ENCODE assay signal across 8 mouse cellular contexts in genomic region chr2:163054335-163054840, GRCm38 (mm10). TPM values are rescaled to one million over a fixed set of nuclear protein-coding genes. Genes with fewer than 3 reads are reported as not detected.
DNase-seq lines count a peak whose midpoint lies in the region; ATAC-seq and TF ChIP-seq lines count a peak whose summit lies in the region.

Gene Mybl2, plus strand, starts transcription at chr2:163054687.

- H3K27me3 ChIP-seq in MEL (ENCODE audit: control insufficient read depth in 1 of 2, insufficient read depth in 2 of 2, low read length in 2 of 2): no peaks in the 10 kb centered on the region
- H3K27me3 ChIP-seq in cerebellum, adult 2 months (ENCODE audit: control insufficient read depth, insufficient read depth, low read length): no peaks in the 10 kb centered on the region; the same call in 1 of the 2 replicates
- no peaks in the 10 kb centered on the region for H3K27me3 ChIP-seq in forebrain, postnatal 0 days (ENCODE audit: insufficient read depth, low read length)
- no peaks in the 10 kb centered on the region for H3K27me3 ChIP-seq in lung, embryonic 15.5 days

- TF ChIP-seq RAD21 in MEL (IDR thresholded peaks at IDR 0.05; ENCODE audit: low read depth, low read length): no peak

- peak within 1 kb of the TSS; percentile 93 for H3K9ac ChIP-seq in MEL (ENCODE audit: control insufficient read depth, low read depth, low read length, poor library complexity, severe bottlenecking)
- H3K9ac ChIP-seq in forebrain, postnatal 0 days: peak within 1 kb of the TSS; percentile 39
- peak within 1 kb of the TSS; percentile 68 for H3K9ac ChIP-seq in lung, embryonic 15.5 days

- H3K27ac ChIP-seq in MEL (ENCODE audit: control insufficient read depth, low read depth, low read length): peak within 1 kb of the TSS; percentile 46
- no peak within 1 kb of the TSS for H3K27ac ChIP-seq in cerebellum, adult 2 months (ENCODE audit: insufficient read depth, low read length)
- no peak within 1 kb of the TSS for H3K27ac ChIP-seq in forebrain, postnatal 0 days (ENCODE audit: low read depth, low read length)
- H3K27ac ChIP-seq in lung, embryonic 15.5 days: peak within 1 kb of the TSS; percentile 67

- under 1% methylated on average over 48 of the region's 48 CpGs for whole genome bisulfite sequencing in cerebellum, adult 2 months
- WGBS in forebrain, postnatal 0 days: under 1% methylated on average over 48 of the region's 48 CpGs
- WGBS in lung, embryonic 15.5 days: under 1% methylated on average over 48 of the region's 48 CpGs

- ATAC-seq in forebrain, postnatal 0 days: peak; percentile 100
- peak; percentile 99 for ATAC-seq in lung, embryonic 15.5 days (ENCODE audit: borderline replicate concordance, extremely low read depth, low FRiP score, low TSS enrichment)

- TF ChIP-seq POLR2A in MEL (IDR thresholded peaks at IDR 0.05; ENCODE audit: control insufficient read depth in 1 of 2, insufficient read depth in 1 of 2, low read depth in 1 of 2, low read length in 2 of 2, poor library complexity in 1 of 2): peak; percentile 88 to 97
- no peak for TF ChIP-seq POLR2A in cerebellum, adult 2 months (IDR thresholded peaks at IDR 0.05; ENCODE audit: borderline replicate concordance, insufficient read depth, low read length)

- peaks cover 0 to 16% of the 10 kb centered on the region in 2 experiments; a peak in 2 of 4 replicates for H3K4me1 ChIP-seq in MEL (ENCODE audit: control insufficient read depth in 1 of 2, insufficient read depth in 2 of 2, low read length in 2 of 2)
- peaks cover 2% of the 10 kb centered on the region; the same call in 1 of the 2 replicates for H3K4me1 ChIP-seq in cerebellum, adult 2 months (ENCODE audit: control insufficient read depth, insufficient read depth, low read length)
- peaks cover 9% of the 10 kb centered on the region; the same call in 1 of the 2 replicates for H3K4me1 ChIP-seq in forebrain, postnatal 0 days (ENCODE audit: insufficient read depth)
- peaks cover 27% of the 10 kb centered on the region for H3K4me1 ChIP-seq in lung, embryonic 15.5 days

- peak within 1 kb of the TSS; percentile 75 to 85 for H3K4me3 ChIP-seq in MEL (ENCODE audit: control insufficient read depth in 1 of 2, insufficient read depth in 1 of 2, low read depth in 2 of 2, low read length in 2 of 2)
- H3K4me3 ChIP-seq in cerebellum, adult 2 months (replicated peaks; ENCODE audit: insufficient read depth, low read depth, low read length): peak within 1 kb of the TSS; percentile 33
- peak within 1 kb of the TSS; percentile 53 for H3K4me3 ChIP-seq in forebrain, postnatal 0 days (ENCODE audit: low read depth, low read length)
- peak within 1 kb of the TSS; percentile 81 for H3K4me3 ChIP-seq in lung, embryonic 15.5 days

- peaks cover 46% of the 10 kb centered on the region for H3K79me2 ChIP-seq in MEL (ENCODE audit: control insufficient read depth, insufficient read depth, low read length, poor library complexity)

- no peaks in the 10 kb centered on the region for H3K9me3 ChIP-seq in MEL (replicated peaks; ENCODE audit: insufficient read depth, low read length)
- no peaks in the 10 kb centered on the region for H3K9me3 ChIP-seq in forebrain, postnatal 0 days (ENCODE audit: low read length)
- no peaks in the 10 kb centered on the region for H3K9me3 ChIP-seq in lung, embryonic 15.5 days

- H3K36me3 ChIP-seq in MEL (ENCODE audit: control insufficient read depth in 1 of 2, insufficient read depth in 2 of 2, low read length in 2 of 2): peaks cover 0 to 17% of the 10 kb centered on the region in 2 experiments; a peak in 2 of 4 replicates
- no peaks in the 10 kb centered on the region for H3K36me3 ChIP-seq in forebrain, postnatal 0 days (ENCODE audit: insufficient read depth)
- H3K36me3 ChIP-seq in lung, embryonic 15.5 days: no peaks in the 10 kb centered on the region

- TF ChIP-seq CTCF in MEL (IDR thresholded peaks at IDR 0.05 in 2 of 3, conservative IDR thresholded peaks at IDR 0.05 in 1 of 3; ENCODE audit: control insufficient read depth in 1 of 3, insufficient read depth in 1 of 3, low read depth in 2 of 3, low read length in 3 of 3, poor library complexity in 1 of 3, severe bottlenecking in 1 of 3): no peak
- no peak for TF ChIP-seq CTCF in cerebellum, adult 2 months (IDR thresholded peaks at IDR 0.05; ENCODE audit: borderline replicate concordance, insufficient read depth, low read depth, low read length)
- no peak for TF ChIP-seq CTCF in forebrain, postnatal 0 days (IDR thresholded peaks at IDR 0.05; ENCODE audit: low read depth)

- DNase-seq in MEL (ENCODE audit: low read depth, low spot score): peak; percentile 97
- peak; percentile 67 to 72 for DNase-seq in cerebellum, adult 2 months
- peak; percentile 93 for DNase-seq in forebrain, postnatal 0 days
- peak; percentile 95 for DNase-seq in heart, postnatal 4 days
- peak; percentile 74 to 78 for DNase-seq in layer of hippocampus, adult 8-10 months (ENCODE audit: low spot score in 2 of 2)
- DNase-seq in ovary, adult 18-20 months (ENCODE audit: low spot score): peak; percentile 91
- DNase-seq in thymus, postnatal 0 days (ENCODE audit: low spot score): peak; percentile 95

- peak within 1 kb of the TSS; percentile 100 for H3K4me2 ChIP-seq in forebrain, postnatal 0 days (ENCODE audit: low read depth)
- H3K4me2 ChIP-seq in lung, embryonic 15.5 days: peak within 1 kb of the TSS; percentile 100

- no peak for TF ChIP-seq EP300 in MEL (IDR thresholded peaks at IDR 0.05; ENCODE audit: low read depth in 1 of 2, low read length in 2 of 2)

TF ChIP-seq in MEL, 35 proteins besides CTCF, POLR2A, EP300 and RAD21:
- TF ChIP-seq NRF1 (IDR thresholded peaks at IDR 0.05; ENCODE audit: insufficient read depth, low read depth, low read length, poor library complexity, severe bottlenecking) (peak; percentile 75), CHD2 (IDR thresholded peaks at IDR 0.05; ENCODE audit: low read length) (no peak), TAL1 (IDR thresholded peaks at IDR 0.05; ENCODE audit: low read length) (peak; percentile 48), TBP (IDR thresholded peaks at IDR 0.05; ENCODE audit: low read depth, low read length) (peak; percentile 83), ELF1 (IDR thresholded peaks at IDR 0.05; ENCODE audit: low read depth, low read length) (peak; percentile 64), RCOR1 (IDR thresholded peaks at IDR 0.05; ENCODE audit: low read depth, low read length) (no peak), JUND (IDR thresholded peaks at IDR 0.05; ENCODE audit: low read depth, low read length) (no peak), POLR2AphosphoS5 (IDR thresholded peaks at IDR 0.05; ENCODE audit: borderline replicate concordance, low read depth, low read length) (no peak), MXI1 (IDR thresholded peaks at IDR 0.05; ENCODE audit: low read depth, low read length) (peak; percentile 90), USF2 (IDR thresholded peaks at IDR 0.05; ENCODE audit: borderline replicate concordance in 1 of 2, insufficient read depth in 1 of 2, low read depth in 1 of 2, low read length in 2 of 2) (no peak), BHLHE40 (IDR thresholded peaks at IDR 0.05; ENCODE audit: borderline replicate concordance, low read depth, low read length) (no peak), E2F4 (IDR thresholded peaks at IDR 0.05; ENCODE audit: borderline replicate concordance, low read depth, low read length) (peak; percentile 96), HCFC1 (IDR thresholded peaks at IDR 0.05; ENCODE audit: low read depth, low read length) (peak; percentile 53), CHD1 (IDR thresholded peaks at IDR 0.05; ENCODE audit: low read depth, low read length) (no peak), SIN3A (IDR thresholded peaks at IDR 0.05; ENCODE audit: low read length) (peak; percentile 87; the same call in 1 of the 2 replicates), MAX (IDR thresholded peaks at IDR 0.05; ENCODE audit: low read length) (peak; percentile 62), TCF12 (IDR thresholded peaks at IDR 0.05; ENCODE audit: low read depth, low read length) (peak; percentile 59), GATA1 (IDR thresholded peaks at IDR 0.05; ENCODE audit: low read depth, low read length) (peak; percentile 22; the same call in 1 of the 2 replicates), NELFE (IDR thresholded peaks at IDR 0.05; ENCODE audit: low read depth, low read length) (peak; percentile 94), POLR2AphosphoS2 (IDR thresholded peaks at IDR 0.05; ENCODE audit: low read length) (peak; percentile 72)

RNA-seq across cellular contexts. Expression of gene Mybl2, which starts in this region (rescaled TPM):
- total RNA-seq in MEL (2012; rRNA removed): 55.5 and 60.8 TPM in 2 replicates
- 100 to 1,000 TPM in 1 of 2 experiments, not detected in 1; 145 TPM for polyA plus RNA-seq in MEL (2012; ENCODE audit: insufficient read depth in 1 of 2, insufficient read length in 2 of 2, low read depth in 1 of 2, low replicate concordance in 2 of 2, missing spikeins in 1 of 2)
- 0.90 and 1.6 TPM in 2 replicates for polyA plus RNA-seq in cerebellum, adult 2 months (2012; rRNA removed)
- total RNA-seq in forebrain, postnatal 0 days (2014; rRNA removed): 2.8 and 3.0 TPM in 2 replicates
- polyA plus RNA-seq in forebrain, postnatal 0 days (2015; fragmentation: Nextera tagmentation; extraction: Ambion mirVana): 2.1 and 3.1 TPM in 2 replicates
- 10 to 100 TPM; 13.3 to 14.3 TPM for total RNA-seq in heart, postnatal 4 days (2021)
- 1 to 10 TPM; 1.0 to 2.8 (median 1.8) TPM for total RNA-seq in layer of hippocampus, adult 8-10 months (2022)
- polyA plus RNA-seq in lung, embryonic 15.5 days (2015; fragmentation: Nextera tagmentation; extraction: Ambion mirVana): 30.3 and 31.8 TPM in 2 replicates
- polyA plus RNA-seq in thymus, postnatal 0 days (2015; fragmentation: Nextera tagmentation; extraction: Ambion mirVana): 26.9 and 27.5 TPM in 2 replicates

Comparison
In these comparisons a context has a peak if more than half of its experiments do, and no peak if none do; other contexts are left out.
1. H3K27ac ChIP-seq: peak in MEL (single experiment) and lung, embryonic 15.5 days (single experiment); none in cerebellum, adult 2 months (single experiment) and forebrain, postnatal 0 days (single experiment).
2. H3K9ac ChIP-seq: peak in every context shown above with its lines; median percentile 93 in MEL; 68 in lung, embryonic 15.5 days; 39 in forebrain, postnatal 0 days.
3. Peak in every context shown above with its lines, with median percentiles within 50 percentile points of each other: DNase-seq and H3K4me3 ChIP-seq.